Mouse (Mus musculus): ENCODE data around the gene Poc1b.

The Poc1b gene

GRCm38 (mm10) chr10:99106703-99107631 lies at the start of gene Poc1b:
Gene Poc1b (plus strand): TSS chr10:99107036.
- peak; percentile 91 for DNase-seq (ENCODE audit: low spot score)

- no peak for DNase-seq (ENCODE audit: low spot score)
Measured at GRCm38 (mm10) chr10:99060588-99060987, 46.2 kb upstream of the Poc1b start.

- DNase-seq (ENCODE audit: low spot score): no peak
Measured at GRCm38 (mm10) chr10:99061418-99061817, 45.4 kb upstream of the Poc1b start.

GRCm38 (mm10) chr10:99062546-99062945 lies 44.3 kb upstream of the Poc1b start:
- no peak for DNase-seq (ENCODE audit: low spot score)

- DNase-seq (ENCODE audit: low spot score): no peak
Measured at GRCm38 (mm10) chr10:99076113-99076895, 30.5 kb upstream of the Poc1b start.

GRCm38 (mm10) chr10:99078621-99079020 lies 28.2 kb upstream of the Poc1b start:
- DNase-seq (ENCODE audit: low spot score): no peak

GRCm38 (mm10) chr10:99081569-99081990 lies 25.3 kb upstream of the Poc1b start:
- DNase-seq (ENCODE audit: low spot score): no peak

GRCm38 (mm10) chr10:99083431-99084003 lies 23.3 kb upstream of the Poc1b start:
- no peak for DNase-seq (ENCODE audit: low spot score)

GRCm38 (mm10) chr10:99084397-99085239 lies 22.2 kb upstream of the Poc1b start:
- peak; percentile 68 for DNase-seq (ENCODE audit: low spot score)

- DNase-seq (ENCODE audit: low spot score): no peak
Measured at GRCm38 (mm10) chr10:99085240-99085587, 21.6 kb upstream of the Poc1b start.

GRCm38 (mm10) chr10:99086029-99086428 lies 20.8 kb upstream of the Poc1b start:
- DNase-seq (ENCODE audit: low spot score): no peak

- no peak for DNase-seq (ENCODE audit: low spot score)
Measured at GRCm38 (mm10) chr10:99089906-99090305, 16.9 kb upstream of the Poc1b start.

- no peak for DNase-seq (ENCODE audit: low spot score)
Measured at GRCm38 (mm10) chr10:99093364-99093763, 13.5 kb upstream of the Poc1b start.

- DNase-seq (ENCODE audit: low spot score): no peak
Measured at GRCm38 (mm10) chr10:99095114-99095513, 11.7 kb upstream of the Poc1b start.

- DNase-seq (ENCODE audit: low spot score): no peak
Measured at GRCm38 (mm10) chr10:99097374-99097773, 9.5 kb upstream of the Poc1b start.

- DNase-seq (ENCODE audit: low spot score): no peak
Measured at GRCm38 (mm10) chr10:99105522-99105921, 1.3 kb upstream of the Poc1b start.

- DNase-seq (ENCODE audit: low spot score): no peak
Measured at GRCm38 (mm10) chr10:99106311-99106702, 529 bp upstream of the Poc1b start.

- peak; percentile 87 for DNase-seq (ENCODE audit: low spot score)
Measured at GRCm38 (mm10) chr10:99107964-99108363, 1.1 kb downstream of the Poc1b start, which contains the start of gene Galnt4. Gene Galnt4 (plus strand): TSS chr10:99108159.

- no peak for DNase-seq (ENCODE audit: low spot score)
Measured at GRCm38 (mm10) chr10:99108431-99108982, 1.7 kb downstream of the Poc1b start.

- DNase-seq (ENCODE audit: low spot score): no peak
Measured at GRCm38 (mm10) chr10:99113533-99113932, 6.7 kb downstream of the Poc1b start.

GRCm38 (mm10) chr10:99114295-99114694 lies 7.5 kb downstream of the Poc1b start:
- DNase-seq (ENCODE audit: low spot score): no peak

All from yolk sac, embryonic 10.5 days (tissue).